Mouse (Mus musculus): ENCODE measurements at regions not wholly inside any gene's neighbourhood (a gene's known extent, or its start where the extent isn't known, plus 50 kb on each side); places are given as distances from the start of the nearest gene placed in this dataset.
A peak's percentile ranks its signal among the peaks of the same experiment; 100 is the strongest.

GRCm38 (mm10) chr1:72939948-72940347, 65.3 kb upstream of the Igfbp5 start:
- CTCF ChIA-PET: no interaction called here
- in situ Hi-C loops (cut with MboI; ENCODE audit: low pct_unique_long_range_greater_than_20kb): no loop called here
- TF ChIP-seq CTCF (IDR thresholded peaks at IDR 0.05): no peak
- POLR2A ChIA-PET: interaction anchor here (0.7 kb wide), 1 partner anchor 21 kb away, joined by 3 read pairs; no protein-coding TSS in a partner anchor
- ATAC-seq (peak; percentile 21), DNase-seq (ENCODE audit: low read depth, low spot score) (no peak)
- H3K27me3 ChIP-seq: peaks cover 3% of the 10 kb centered on the region

GRCm38 (mm10) chr1:72936681-72937465, 62.2 kb upstream of the Igfbp5 start:
- ChIA-PET POLR2A (interaction anchor here (0.6 kb wide), 1 partner anchor 25 kb away, joined by 3 read pairs; no protein-coding TSS in a partner anchor), CTCF (no interaction called here)
- no peak for TF ChIP-seq CTCF (IDR thresholded peaks at IDR 0.05)
- DNase-seq (ENCODE audit: low read depth, low spot score) (no peak), ATAC-seq (no peak)
- H3K27me3 ChIP-seq: peaks cover 3% of the 10 kb centered on the region
- in situ Hi-C loops (cut with MboI; ENCODE audit: low pct_unique_long_range_greater_than_20kb): no loop called here

- ChIA-PET CTCF (no interaction called here), POLR2A (interaction anchor here (0.6 kb wide), 1 partner anchor 25 kb away, joined by 3 read pairs; no protein-coding TSS in a partner anchor)
- peaks cover 3% of the 10 kb centered on the region for H3K27me3 ChIP-seq
- in situ Hi-C loops (cut with MboI; ENCODE audit: low pct_unique_long_range_greater_than_20kb): no loop called here
- ATAC-seq (no peak), DNase-seq (ENCODE audit: low read depth, low spot score) (no peak)
- TF ChIP-seq CTCF (IDR thresholded peaks at IDR 0.05): no peak
These were observed 61.5 kb upstream of the Igfbp5 start for GRCm38 (mm10) chr1:72936231-72936630.

DNA sequence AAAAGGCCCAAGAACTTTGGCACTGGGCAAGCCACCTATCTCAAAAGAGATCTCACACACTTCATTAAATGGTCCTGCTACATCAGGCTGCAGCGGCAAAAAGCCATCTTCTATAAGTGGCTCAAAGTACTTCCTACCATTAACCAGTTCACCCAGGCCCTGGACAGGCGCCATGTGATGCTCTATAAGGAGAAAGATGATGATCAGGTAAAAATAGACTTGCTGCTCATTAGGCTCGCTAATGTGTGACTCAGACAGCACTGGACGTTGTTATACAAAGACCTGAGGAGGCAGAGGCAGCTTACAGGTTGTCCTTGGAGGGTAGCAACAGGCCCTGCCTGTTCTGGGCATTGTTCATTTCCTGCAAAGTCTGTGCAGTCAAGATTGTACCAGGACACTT, 60.4 kb upstream of the Igfbp5 start:
- TF ChIP-seq CTCF (IDR thresholded peaks at IDR 0.05): no peak
- H3K27me3 ChIP-seq: peaks cover 3% of the 10 kb centered on the region
- DNase-seq (ENCODE audit: low read depth, low spot score) (no peak), ATAC-seq (no peak)
- in situ Hi-C loops (cut with MboI; ENCODE audit: low pct_unique_long_range_greater_than_20kb): no loop called here
- POLR2A ChIA-PET: no interaction called here
- CTCF ChIA-PET: no interaction called here

DNA sequence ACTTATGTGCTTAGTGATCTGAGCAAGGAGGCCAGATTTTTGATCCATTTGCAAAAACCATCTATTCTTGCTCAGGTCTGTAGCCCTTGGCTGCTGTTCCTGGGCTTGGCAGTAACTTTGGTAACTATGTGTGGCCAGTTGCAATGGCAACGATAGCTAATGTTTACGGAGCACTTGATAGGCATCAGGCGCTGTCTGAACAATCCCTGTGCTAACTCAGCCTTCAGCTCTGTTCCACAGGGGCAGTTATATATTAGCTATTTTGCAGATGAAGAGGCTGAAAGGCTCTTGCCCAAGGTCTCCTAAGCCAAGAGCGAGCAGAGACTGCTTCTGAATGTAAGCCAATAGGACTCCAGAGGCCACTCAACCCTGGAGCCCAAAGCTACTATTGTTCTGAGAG, 55.1 kb upstream of the Igfbp5 start:
- H3K27me3 ChIP-seq: no peaks in the 10 kb centered on the region
- ChIA-PET POLR2A (no interaction called here), CTCF (no interaction called here)
- ATAC-seq (no peak), DNase-seq (ENCODE audit: low read depth, low spot score) (no peak)
- no peak for TF ChIP-seq CTCF (IDR thresholded peaks at IDR 0.05)
- in situ Hi-C loops (cut with MboI; ENCODE audit: low pct_unique_long_range_greater_than_20kb): no loop called here

Data from Patski (cell line).